Mouse (Mus musculus) left cerebral cortex, postnatal 10 days (tissue): Measurements from ENCODE around the gene Ptdss2. TPM values are rescaled to one million over a fixed set of nuclear protein-coding genes. Genes with fewer than 3 reads are reported as not detected.
A peak's percentile ranks its signal among the peaks of the same experiment; 100 is the strongest.

Source experiments
- DNase-seq, 2 experiments: peaks; one replicate each; pipeline ENCODE4 v3.0.0; 2021 to 2022; ENCODE audit warnings: low spot score in 2 of 2, mixed read lengths in 1 of 2; ENCODE audit errors: extremely low spot score in 1 of 2
- intact Hi-C: fragments of 180-260 bp; cut with DNase I; formaldehyde crosslinking; loops from one replicate; pipeline ENCODE4 v1.15.1; 2025
- total RNA-seq, 2 experiments: library from RNA; stranded (reverse); gene quantifications; 2 replicates each; pipeline ENCODE4 v1.2.3; 2021

Ptdss2 gene
- total RNA-seq, 2 experiments from 2014 or later, result 48.4 to 54.0 TPM

DNA sequence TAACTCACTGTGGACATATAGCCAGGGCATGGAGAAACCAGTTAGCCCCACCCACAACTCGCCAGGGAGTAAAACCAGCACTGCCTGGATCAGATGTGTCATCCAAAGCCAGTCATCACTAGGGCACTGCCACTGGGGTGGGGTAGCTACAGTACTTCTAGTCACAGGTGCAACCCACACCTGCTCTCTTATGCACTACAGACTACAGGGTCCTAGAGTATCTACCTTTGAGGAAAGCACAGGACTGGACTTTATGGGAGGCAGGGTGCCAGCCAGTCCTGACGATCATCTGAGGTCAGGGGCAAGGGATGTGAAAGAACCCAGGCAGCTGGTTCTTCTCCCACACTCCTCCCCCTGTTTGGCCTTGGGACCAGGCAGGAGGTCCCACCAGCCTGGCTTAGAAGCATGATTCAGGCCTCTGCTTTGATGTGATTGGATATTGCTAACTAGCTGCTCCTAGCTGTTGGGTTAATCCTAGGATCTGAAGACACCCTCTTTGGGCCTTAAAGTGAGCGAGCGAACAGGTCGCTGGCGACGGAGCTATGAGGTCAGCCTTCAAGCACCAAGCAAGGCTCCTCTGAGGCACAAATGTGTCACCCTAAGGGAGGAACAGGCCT is 45.8 kb downstream of the Ptdss2 start:
- intact Hi-C loops, result no loop called here
- DNase-seq, result no peak

DNA sequence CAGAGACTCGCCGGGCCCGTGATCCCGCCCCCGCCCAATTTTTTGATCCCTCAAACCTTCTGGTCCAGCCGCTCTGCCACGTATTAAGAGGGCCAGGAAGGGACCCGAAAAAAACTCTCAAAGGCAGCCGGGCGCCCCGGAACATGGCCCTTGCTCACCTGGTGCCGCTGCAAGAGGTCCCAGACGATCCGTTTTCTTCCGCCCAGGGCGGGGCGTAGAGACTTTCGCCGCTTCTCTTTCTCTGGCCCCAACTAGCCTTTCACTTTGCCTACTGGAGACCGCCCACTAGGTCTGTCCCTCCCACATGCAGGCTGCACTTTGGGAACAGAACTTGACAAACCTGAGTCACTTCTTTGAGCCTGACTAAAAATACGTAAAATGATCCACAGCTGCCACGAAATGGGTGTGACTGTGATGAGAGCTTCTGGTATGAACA is 46.4 kb downstream of the Ptdss2 start:
- peak in 1 of 2 experiments; percentile 59 for DNase-seq
- intact Hi-C loops, result no loop called here

DNA sequence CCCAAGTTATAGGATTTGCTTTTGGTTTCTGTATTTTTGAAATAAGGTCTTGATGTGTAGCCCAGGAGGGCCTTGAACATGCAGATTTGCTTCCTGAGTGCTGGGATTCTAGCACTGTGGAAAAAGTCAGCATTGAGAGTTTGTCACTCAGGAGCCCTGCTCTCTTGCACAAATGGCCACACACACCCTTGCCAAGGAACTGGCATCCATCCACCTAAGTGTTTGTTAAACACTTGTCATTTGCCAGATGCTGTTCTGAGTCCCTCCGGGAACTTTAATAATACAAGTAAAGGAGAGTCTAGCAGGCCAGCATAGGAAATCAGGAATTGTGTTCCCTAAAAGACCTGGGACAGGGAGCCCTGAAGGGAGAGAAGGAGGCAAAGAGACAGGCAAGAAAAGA is 47.1 kb downstream of the Ptdss2 start:
- DNase-seq, result no peak
- intact Hi-C loops, result no loop called here

- DNase-seq, result no peak
Observed at GRCm38 (mm10) chr7:141169866-141170265, 47.7 kb downstream of the Ptdss2 start.

GRCm38 (mm10) chr7:141172116-141173006 is 50.2 kb downstream of the Ptdss2 start, which contains the start of gene Rnh1:
Gene Rnh1 (minus strand): TSS chr7:141172857.
- intact Hi-C loops, result loop anchor here (5.0 kb wide), 2 partner anchors 40 to 110 kb away; partner anchors contain the start of gene B4galnt4
- peak; percentile 93 to 97 for DNase-seq

More at GRCm38 (mm10) chr7:141169866-141170265, 47.7 kb downstream of the Ptdss2 start:
- intact Hi-C loops, result loop anchor here (5.0 kb wide), 2 partner anchors 38 to 108 kb away; partner anchors contain the start of gene B4galnt4

DNA sequence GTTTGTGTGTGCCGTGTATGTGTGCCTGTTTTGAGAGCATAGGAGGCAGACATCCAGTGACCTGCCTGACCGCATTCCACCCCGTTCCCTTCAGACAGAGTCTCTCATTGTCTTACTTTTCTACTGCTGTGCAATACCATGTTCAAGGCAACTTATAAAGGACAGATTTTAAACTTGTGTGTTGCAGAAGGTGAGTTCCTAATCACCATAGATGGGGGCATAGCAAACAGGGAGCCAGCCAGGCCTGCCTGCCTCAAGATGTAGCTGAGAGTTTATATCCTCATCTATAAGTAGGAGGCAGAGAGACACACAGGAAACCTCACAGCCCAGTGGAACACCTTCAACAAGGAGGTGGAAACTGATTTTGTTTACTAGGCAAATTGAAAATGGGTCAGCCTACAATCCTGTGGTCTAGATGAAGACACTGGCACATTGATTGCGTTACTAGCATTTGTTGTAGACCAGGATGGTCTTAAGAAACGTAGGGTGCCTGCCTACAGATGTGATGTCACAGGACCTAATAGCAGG is 51.2 kb downstream of the Ptdss2 start:
- intact Hi-C loops, result loop anchor here (5.0 kb wide), 2 partner anchors 41 to 111 kb away; partner anchors contain the start of gene B4galnt4
- DNase-seq, result no peak

DNA sequence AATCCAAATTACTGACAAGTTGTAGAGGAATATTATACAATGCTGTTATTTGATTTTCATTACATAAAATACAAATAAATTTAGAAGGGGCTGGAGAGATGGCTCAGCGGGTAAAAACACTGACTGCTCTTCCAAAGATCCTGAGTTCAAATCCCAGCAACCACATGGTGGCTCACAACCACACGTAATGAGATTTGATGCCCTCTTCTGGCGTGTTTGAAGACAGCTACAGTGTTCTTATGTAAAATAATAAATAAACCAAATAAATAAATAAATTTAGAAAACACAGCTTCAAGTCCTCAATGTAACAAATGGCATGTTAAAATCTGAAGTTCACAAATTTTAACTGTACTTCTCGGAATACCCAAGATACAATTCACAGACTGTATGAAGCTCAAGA is 52.9 kb downstream of the Ptdss2 start:
- DNase-seq, result no peak
- intact Hi-C loops, result loop anchor here (5.0 kb wide), 1 partner anchor 268 kb away; no protein-coding TSS in a partner anchor

DNA sequence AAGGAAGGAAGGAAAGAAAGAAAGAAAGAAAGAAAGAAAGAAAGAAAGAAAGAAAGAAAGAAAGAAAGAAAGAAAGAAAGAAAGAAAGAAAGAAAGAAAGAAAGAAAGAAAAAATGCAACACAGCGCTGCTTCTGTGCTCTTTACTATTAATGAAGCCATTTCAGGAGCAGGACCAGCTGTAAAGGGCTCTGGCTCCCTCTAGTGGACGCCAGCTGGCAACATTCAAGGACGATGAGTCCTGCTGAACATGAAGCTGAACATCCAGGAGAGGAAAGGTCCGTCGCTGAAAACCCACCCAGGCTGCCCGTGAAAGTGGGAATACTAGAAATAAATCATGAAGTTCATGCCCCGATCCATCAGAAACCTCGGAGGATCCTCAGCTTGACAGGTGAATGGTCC is 54.0 kb downstream of the Ptdss2 start:
- intact Hi-C loops, result loop anchor here (5.0 kb wide), 1 partner anchor 269 kb away; no protein-coding TSS in a partner anchor

GRCm38 (mm10) chr7:141188194-141188593 is 66.0 kb downstream of the Ptdss2 start:
- no peak for DNase-seq
- intact Hi-C loops, result no loop called here

More for the DNA sequence above, 54.0 kb downstream of the Ptdss2 start:
- peak; percentile 87 to 88 for DNase-seq

DNA sequence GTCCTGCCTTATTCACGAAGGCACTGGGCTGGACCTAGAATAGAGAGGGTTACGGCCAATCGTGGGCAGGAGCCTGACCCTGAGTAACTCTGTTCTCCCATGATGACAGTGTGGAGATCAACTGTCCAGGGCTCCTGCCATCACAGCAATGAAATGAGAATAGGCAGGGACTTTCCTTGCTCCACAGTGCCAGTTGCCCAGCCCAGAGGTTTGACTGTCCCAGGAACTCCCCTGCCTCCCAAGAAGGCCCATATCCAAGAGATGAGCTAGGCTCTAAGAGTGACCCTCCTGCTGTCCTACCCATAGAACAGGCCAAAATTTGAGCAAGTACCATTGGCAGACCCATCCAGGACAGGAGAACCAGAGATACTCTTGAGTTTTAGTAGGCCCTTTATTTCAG is 66.6 kb downstream of the Ptdss2 start:
- intact Hi-C loops, result no loop called here
- no peak for DNase-seq

GRCm38 (mm10) chr7:141190220-141190619 is 68.0 kb downstream of the Ptdss2 start:
- no peak for DNase-seq
- intact Hi-C loops, result no loop called here

DNA sequence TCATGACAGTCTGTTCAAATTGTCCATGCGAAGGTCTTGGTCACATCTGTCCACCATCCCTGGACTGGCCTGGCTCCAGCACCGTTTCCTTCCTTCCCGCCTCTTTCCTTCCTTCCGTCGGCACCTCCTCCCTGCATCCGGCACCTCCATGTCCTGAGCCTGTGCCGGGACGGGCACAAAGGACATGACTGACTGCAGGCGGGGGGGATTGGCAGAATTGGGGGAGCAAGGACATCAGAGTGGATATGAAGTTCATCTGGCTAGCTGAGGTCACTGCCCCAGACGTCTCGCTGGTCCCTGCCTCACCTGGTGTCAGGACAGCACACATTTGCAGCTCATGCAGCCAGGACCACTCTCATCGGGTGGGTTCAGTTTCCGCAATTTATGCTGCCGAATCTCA is 68.9 kb downstream of the Ptdss2 start:
- intact Hi-C loops, result no loop called here
- peak in 1 of 2 experiments; percentile 46 for DNase-seq

DNA sequence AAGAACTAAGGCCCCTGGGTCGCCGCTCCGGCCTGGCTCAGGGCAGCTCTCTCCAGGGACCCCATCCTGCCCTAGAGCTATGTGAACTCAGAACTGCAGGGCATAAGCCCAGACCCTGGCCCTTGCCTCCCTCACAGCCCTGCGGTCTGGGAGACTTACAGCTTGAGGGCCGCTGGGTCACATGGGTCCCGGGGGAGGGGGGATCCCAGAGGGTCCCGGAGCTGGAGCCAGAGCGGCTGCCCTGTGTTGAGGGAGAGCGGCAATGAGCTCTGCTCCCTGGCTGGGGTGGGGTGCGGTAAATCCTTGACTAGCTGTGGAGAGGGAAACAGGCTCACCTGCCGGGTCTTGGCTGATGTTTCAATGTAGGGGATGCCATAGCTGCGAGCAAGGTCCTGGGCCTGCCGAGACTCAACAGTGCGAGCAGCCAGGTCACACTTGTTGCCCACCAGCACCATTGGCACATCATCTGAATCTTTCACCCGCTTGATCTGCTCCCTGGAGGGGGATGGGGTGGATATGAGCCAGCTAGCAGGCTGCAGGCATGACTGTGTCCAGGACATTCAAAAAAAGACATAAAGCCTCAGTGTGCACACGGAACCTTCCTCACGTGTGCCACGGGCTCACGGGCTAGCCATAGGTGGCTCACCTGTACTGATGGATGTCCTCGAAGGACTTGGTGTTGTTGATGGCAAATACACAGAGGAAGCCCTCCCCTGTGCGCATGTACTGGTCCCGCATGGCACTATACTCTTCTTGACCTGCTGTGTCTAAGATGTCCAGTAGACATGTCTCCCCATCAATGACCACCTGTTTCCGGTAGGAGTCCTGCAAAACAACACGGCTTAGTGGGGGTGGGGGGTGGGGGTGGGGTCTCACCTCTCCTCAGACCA is 69.9 kb downstream of the Ptdss2 start:
- intact Hi-C loops, result no loop called here
- peak in 1 of 2 experiments; percentile 42 for DNase-seq

DNA sequence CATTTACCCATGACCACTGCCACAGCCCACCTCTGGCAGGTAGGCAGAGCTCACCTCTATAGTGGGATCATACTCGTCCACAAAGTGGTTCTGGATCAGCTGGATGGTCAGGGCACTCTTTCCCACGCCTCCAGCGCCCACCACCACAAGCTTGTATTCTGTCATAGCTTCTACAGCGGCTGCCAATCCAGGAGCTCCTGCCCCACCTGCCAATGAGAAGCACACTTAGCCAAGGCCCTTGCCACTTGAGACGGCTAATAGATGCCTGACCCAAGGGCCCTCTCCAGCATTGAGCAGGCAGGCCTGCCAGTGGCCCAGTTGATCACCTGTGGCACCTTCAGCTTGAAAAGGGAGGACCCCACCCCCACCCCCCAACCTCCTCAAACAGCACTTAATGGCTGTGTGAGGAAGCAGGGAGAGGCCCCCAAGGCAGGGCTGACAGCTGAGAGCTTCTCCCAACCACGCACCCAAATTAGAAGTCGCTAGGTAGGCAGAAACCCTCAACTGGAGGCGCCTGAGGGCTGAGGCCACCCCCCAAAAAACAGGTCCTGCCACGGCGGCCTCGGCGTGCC is 70.7 kb downstream of the Ptdss2 start:
- intact Hi-C loops, result no loop called here
- no peak for DNase-seq

- DNase-seq, result peak in 1 of 2 experiments; percentile 66
- intact Hi-C loops, result no loop called here
Observed at GRCm38 (mm10) chr7:141193348-141193856, 71.2 kb downstream of the Ptdss2 start.

DNA sequence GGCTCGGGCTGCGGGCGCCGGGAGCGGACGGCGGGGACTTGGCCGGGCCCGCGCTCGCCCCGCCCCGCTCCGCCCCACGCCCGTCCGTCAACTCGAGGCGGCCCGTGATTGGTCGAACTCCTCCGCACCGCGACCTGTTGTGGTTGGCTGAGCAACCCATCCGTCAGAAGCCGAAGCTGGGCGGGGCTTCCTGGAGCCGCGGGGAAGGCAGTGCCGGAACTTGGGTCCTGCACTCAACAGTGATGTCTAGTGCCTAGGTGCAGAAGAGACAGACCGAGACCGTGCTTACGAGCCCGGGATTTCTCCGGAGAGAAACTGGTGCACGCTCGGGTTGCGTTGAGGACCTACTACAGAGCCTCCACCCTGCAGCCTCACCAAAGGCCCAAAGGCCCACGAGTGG is 71.8 kb downstream of the Ptdss2 start, which contains the start of the genes Hras and Lrrc56:
Hras (minus strand) TSS at position 58 of the 400 bp plus-strand sequence.
Lrrc56 (plus strand) TSS at position 210 of the 400 bp plus-strand sequence.
- peak; percentile 98 to 99 for DNase-seq
- intact Hi-C loops, result no loop called here

- DNase-seq, result no peak
- intact Hi-C loops, result no loop called here
Observed at GRCm38 (mm10) chr7:141194409-141194808, 72.2 kb downstream of the Ptdss2 start.

DNA sequence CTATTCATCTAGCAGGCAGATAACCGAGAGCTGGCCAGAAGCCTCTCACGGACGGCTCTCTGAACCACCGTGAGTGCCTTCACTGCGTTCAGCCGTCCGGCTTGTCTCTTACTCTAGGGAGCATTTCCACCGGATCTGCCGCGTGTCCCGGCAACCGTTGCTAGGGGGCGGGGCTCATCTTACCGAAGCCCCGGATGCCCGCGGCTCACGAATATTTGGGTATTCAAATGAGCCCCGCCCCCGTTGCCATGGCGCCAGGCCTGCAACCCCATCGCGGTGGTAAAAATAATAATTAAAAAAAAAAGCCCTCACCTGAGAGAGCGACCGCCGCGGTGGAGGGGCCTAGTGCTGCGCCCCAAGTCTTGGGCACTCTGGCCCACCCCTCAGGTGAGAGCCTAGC is 72.6 kb downstream of the Ptdss2 start:
- intact Hi-C loops, result no loop called here
- DNase-seq, result peak; percentile 88 to 95
